Mouse (Mus musculus): ENCODE data around the gene Adrb1. TPM values are rescaled to one million over a fixed set of nuclear protein-coding genes. Genes with fewer than 3 reads are reported as not detected.
A peak's percentile ranks its signal among the peaks of the same experiment; 100 is the strongest.

Adrb1 gene
- polyA plus RNA-seq, 1 experiment from 2014 or later: 1.0 TPM

- H3K4me3 ChIP-seq (ENCODE audit: low read depth, low read length): no peak overlapping the region
- no peak for TF ChIP-seq CTCF (IDR thresholded peaks at IDR 0.05; ENCODE audit: low read depth)
- WGBS: 45% methylated on average over 4 of the region's 4 CpGs
Measured at GRCm38 (mm10) chr19:56735747-56736146, 13.7 kb downstream of the Adrb1 start.

GRCm38 (mm10) chr19:56736287-56736686, 14.3 kb downstream of the Adrb1 start:
- H3K9ac ChIP-seq (ENCODE audit: low read depth, low read length): no peak overlapping the region
- no peak for TF ChIP-seq CTCF (IDR thresholded peaks at IDR 0.05; ENCODE audit: low read depth)
- H3K4me2 ChIP-seq (replicated peaks; ENCODE audit: low read depth): no peak overlapping the region
- H3K4me1 ChIP-seq (replicated peaks; ENCODE audit: control insufficient read depth, insufficient read depth, low read length): no peaks in the 10 kb centered on the region
- H3K9me3 ChIP-seq (ENCODE audit: control insufficient read depth): no peaks in the 10 kb centered on the region
- no peak for ATAC-seq
- H3K27ac ChIP-seq (ENCODE audit: low read depth, low read length): no peak overlapping the region
- H3K4me3 ChIP-seq (ENCODE audit: low read depth, low read length): no peak overlapping the region
- H3K36me3 ChIP-seq (ENCODE audit: control insufficient read depth, insufficient read depth): no peaks in the 10 kb centered on the region
- WGBS: 56% methylated on average over 5 of the region's 5 CpGs
- H3K27me3 ChIP-seq (replicated peaks; ENCODE audit: control insufficient read depth, insufficient read depth, low read length): no peaks in the 10 kb centered on the region

More at GRCm38 (mm10) chr19:56735747-56736146, 13.7 kb downstream of the Adrb1 start:
- H3K4me1 ChIP-seq (replicated peaks; ENCODE audit: control insufficient read depth, insufficient read depth, low read length): no peaks in the 10 kb centered on the region
- H3K9ac ChIP-seq (ENCODE audit: low read depth, low read length): no peak overlapping the region
- no peak for ATAC-seq
- H3K27me3 ChIP-seq (replicated peaks; ENCODE audit: control insufficient read depth, insufficient read depth, low read length): no peaks in the 10 kb centered on the region
- H3K4me2 ChIP-seq (replicated peaks; ENCODE audit: low read depth): no peak overlapping the region
- H3K36me3 ChIP-seq (ENCODE audit: control insufficient read depth, insufficient read depth): no peaks in the 10 kb centered on the region
- H3K9me3 ChIP-seq (ENCODE audit: control insufficient read depth): no peaks in the 10 kb centered on the region
- H3K27ac ChIP-seq (ENCODE audit: low read depth, low read length): no peak overlapping the region

- Histone ChIP-seq H3K9ac (ENCODE audit: low read depth, low read length) (no peak overlapping the region), H3K4me1 (replicated peaks; ENCODE audit: control insufficient read depth, insufficient read depth, low read length) (no peaks in the 10 kb centered on the region), H3K4me2 (replicated peaks; ENCODE audit: low read depth) (no peak overlapping the region), H3K4me3 (ENCODE audit: low read depth, low read length) (no peak overlapping the region), H3K36me3 (ENCODE audit: control insufficient read depth, insufficient read depth) (no peaks in the 10 kb centered on the region), H3K27me3 (replicated peaks; ENCODE audit: control insufficient read depth, insufficient read depth, low read length) (no peaks in the 10 kb centered on the region), H3K9me3 (ENCODE audit: control insufficient read depth) (no peaks in the 10 kb centered on the region), H3K27ac (ENCODE audit: low read depth, low read length) (no peak overlapping the region)
- ATAC-seq: no peak
- TF ChIP-seq CTCF (IDR thresholded peaks at IDR 0.05; ENCODE audit: low read depth): peak; percentile 39; the same call in 1 of the 2 replicates
- 85% methylated on average over 7 of the region's 7 CpGs for WGBS
Measured at GRCm38 (mm10) chr19:56745061-56745460, 23.1 kb downstream of the Adrb1 start.

- H3K4me3 ChIP-seq (ENCODE audit: low read depth, low read length): no peak overlapping the region
- H3K9ac ChIP-seq (ENCODE audit: low read depth, low read length): no peak overlapping the region
- no peaks in the 10 kb centered on the region for H3K9me3 ChIP-seq (ENCODE audit: control insufficient read depth)
- H3K4me2 ChIP-seq (replicated peaks; ENCODE audit: low read depth): no peak overlapping the region
- no peaks in the 10 kb centered on the region for H3K27me3 ChIP-seq (replicated peaks; ENCODE audit: control insufficient read depth, insufficient read depth, low read length)
- no peaks in the 10 kb centered on the region for H3K4me1 ChIP-seq (replicated peaks; ENCODE audit: control insufficient read depth, insufficient read depth, low read length)
- ATAC-seq: no peak
- no peak for TF ChIP-seq CTCF (IDR thresholded peaks at IDR 0.05; ENCODE audit: low read depth)
- WGBS: 79% methylated on average over 5 of the region's 6 CpGs
- H3K27ac ChIP-seq (ENCODE audit: low read depth, low read length): no peak overlapping the region
- H3K36me3 ChIP-seq (ENCODE audit: control insufficient read depth, insufficient read depth): no peaks in the 10 kb centered on the region
Measured at GRCm38 (mm10) chr19:56745528-56745927, 23.5 kb downstream of the Adrb1 start.

GRCm38 (mm10) chr19:56746618-56747017, 24.6 kb downstream of the Adrb1 start:
- no peaks in the 10 kb centered on the region for H3K9me3 ChIP-seq (ENCODE audit: control insufficient read depth)
- no peaks in the 10 kb centered on the region for H3K36me3 ChIP-seq (ENCODE audit: control insufficient read depth, insufficient read depth)
- no peak overlapping the region for H3K27ac ChIP-seq (ENCODE audit: low read depth, low read length)
- no peaks in the 10 kb centered on the region for H3K4me1 ChIP-seq (replicated peaks; ENCODE audit: control insufficient read depth, insufficient read depth, low read length)
- no peak for ATAC-seq
- TF ChIP-seq CTCF (IDR thresholded peaks at IDR 0.05; ENCODE audit: low read depth): no peak
- H3K4me2 ChIP-seq (replicated peaks; ENCODE audit: low read depth): no peak overlapping the region
- no peak overlapping the region for H3K4me3 ChIP-seq (ENCODE audit: low read depth, low read length)
- WGBS: 86% methylated on average over 9 of the region's 9 CpGs
- no peaks in the 10 kb centered on the region for H3K27me3 ChIP-seq (replicated peaks; ENCODE audit: control insufficient read depth, insufficient read depth, low read length)
- no peak overlapping the region for H3K9ac ChIP-seq (ENCODE audit: low read depth, low read length)

- Histone ChIP-seq H3K9ac (ENCODE audit: low read depth, low read length) (no peak overlapping the region), H3K9me3 (ENCODE audit: control insufficient read depth) (no peaks in the 10 kb centered on the region), H3K36me3 (ENCODE audit: control insufficient read depth, insufficient read depth) (no peaks in the 10 kb centered on the region), H3K4me2 (replicated peaks; ENCODE audit: low read depth) (no peak overlapping the region), H3K4me3 (ENCODE audit: low read depth, low read length) (no peak overlapping the region), H3K27ac (ENCODE audit: low read depth, low read length) (no peak overlapping the region), H3K4me1 (replicated peaks; ENCODE audit: control insufficient read depth, insufficient read depth, low read length) (no peaks in the 10 kb centered on the region), H3K27me3 (replicated peaks; ENCODE audit: control insufficient read depth, insufficient read depth, low read length) (no peaks in the 10 kb centered on the region)
- no peak for TF ChIP-seq CTCF (IDR thresholded peaks at IDR 0.05; ENCODE audit: low read depth)
- no peak for ATAC-seq
- WGBS: 71% methylated on average over 10 of the region's 10 CpGs
Measured at GRCm38 (mm10) chr19:56747878-56748277, 25.9 kb downstream of the Adrb1 start.

GRCm38 (mm10) chr19:56749343-56749742, 27.3 kb downstream of the Adrb1 start:
- ATAC-seq: no peak
- Histone ChIP-seq H3K36me3 (ENCODE audit: control insufficient read depth, insufficient read depth) (no peaks in the 10 kb centered on the region), H3K9ac (ENCODE audit: low read depth, low read length) (no peak overlapping the region), H3K27me3 (replicated peaks; ENCODE audit: control insufficient read depth, insufficient read depth, low read length) (no peaks in the 10 kb centered on the region), H3K4me2 (replicated peaks; ENCODE audit: low read depth) (no peak overlapping the region), H3K4me1 (replicated peaks; ENCODE audit: control insufficient read depth, insufficient read depth, low read length) (no peaks in the 10 kb centered on the region), H3K4me3 (ENCODE audit: low read depth, low read length) (no peak overlapping the region), H3K9me3 (ENCODE audit: control insufficient read depth) (no peaks in the 10 kb centered on the region), H3K27ac (ENCODE audit: low read depth, low read length) (no peak overlapping the region)
- TF ChIP-seq CTCF (IDR thresholded peaks at IDR 0.05; ENCODE audit: low read depth): no peak
- 68% methylated on average over 3 of the region's 3 CpGs for WGBS

All from intestine, postnatal 0 days (tissue).